In genomic region chr16:90202140-90202539, GRCm38 (mm10) we compare ENCODE assay signal across 20 mouse cellular contexts. TPM values are rescaled to one million over a fixed set of nuclear protein-coding genes. Genes with fewer than 3 reads are reported as not detected.
A peak's percentile ranks its signal among the peaks of the same experiment; 100 is the strongest.
DNase-seq lines count a peak whose midpoint lies in the region; ATAC-seq and TF ChIP-seq lines count a peak whose summit lies in the region.
"Had no signal": no experiment of that assay in that cellular context is flagged by ENCODE, and none has a peak within 500 bp of the region (broad histone marks: within the 10 kb centered on the region; RNA-seq: fewer than 3 reads in every experiment).

No protein-coding gene starts in this region.

- no peak for TF ChIP-seq CTCF in lung, adult 2 months (IDR thresholded peaks at IDR 0.05; ENCODE audit: insufficient read depth, low read length)

- intact Hi-C loops in heart, postnatal 14 days (cut with DNase I): no loop called here

- DNase-seq in heart, postnatal 14 days: no peak
- DNase-seq in lung, adult 2 months: no peak
- no peak for DNase-seq in lung, postnatal 4 days
- no peak for DNase-seq in embryo, embryonic 11 days
- DNase-seq: adrenal gland, postnatal 14 days; cerebellum, adult 11-12 months; cerebellum, postnatal 25 days; forebrain, postnatal 0 days; kidney, adult 2 months; left cerebral cortex, postnatal 4 days had no signal

- no peaks in the 10 kb centered on the region for H3K36me3 ChIP-seq in heart, embryonic 14.5 days (ENCODE audit: control insufficient read depth, insufficient read depth, low read length)
- no peaks in the 10 kb centered on the region for H3K36me3 ChIP-seq in intestine, embryonic 15.5 days
- no peaks in the 10 kb centered on the region for H3K36me3 ChIP-seq in stomach, embryonic 14.5 days (ENCODE audit: control insufficient read depth, insufficient read depth, low read length)
- H3K36me3 ChIP-seq: hindbrain, embryonic 15.5 days; midbrain, embryonic 13.5 days; neural tube, embryonic 15.5 days had no signal

- 41% methylated on average over 19 of the region's 19 CpGs for WGBS in heart, embryonic 14.5 days
- 43% methylated on average over 19 of the region's 19 CpGs for WGBS in lung, adult 2 months
- 59% methylated on average over 19 of the region's 19 CpGs for WGBS in intestine, embryonic 15.5 days
- 52% methylated on average over 19 of the region's 19 CpGs for WGBS in stomach, embryonic 14.5 days

- H3K4me3 ChIP-seq in heart, embryonic 14.5 days (ENCODE audit: control insufficient read depth in 1 of 2, insufficient read depth in 1 of 2, low read depth in 1 of 2, low read length in 2 of 2): peak overlapping the region; percentile 3 to 20; a peak in 3 of 4 replicates
- H3K4me3 ChIP-seq in lung, adult 2 months (replicated peaks; ENCODE audit: extremely low read depth, low read depth, low read length): peak overlapping the region; percentile 6
- H3K4me3 ChIP-seq in intestine, embryonic 15.5 days (replicated peaks): no peak overlapping the region
- no peak overlapping the region for H3K4me3 ChIP-seq in stomach, embryonic 14.5 days (ENCODE audit: low read depth, low read length)
- H3K4me3 ChIP-seq: hindbrain, embryonic 15.5 days; layer of hippocampus, adult 2 months; midbrain, embryonic 13.5 days; myocyte; neural tube, embryonic 15.5 days had no signal

- no peaks in the 10 kb centered on the region for H3K9me3 ChIP-seq in heart, embryonic 14.5 days (ENCODE audit: control insufficient read depth, low read length)
- no peaks in the 10 kb centered on the region for H3K9me3 ChIP-seq in intestine, embryonic 15.5 days
- no peaks in the 10 kb centered on the region for H3K9me3 ChIP-seq in stomach, embryonic 14.5 days (ENCODE audit: control insufficient read depth, low read depth, low read length)
- H3K9me3 ChIP-seq: hindbrain, embryonic 15.5 days; midbrain, embryonic 13.5 days; neural tube, embryonic 15.5 days had no signal

- H3K4me2 ChIP-seq in heart, embryonic 14.5 days (ENCODE audit: low read length): peak overlapping the region; percentile 57
- H3K4me2 ChIP-seq in intestine, embryonic 15.5 days (replicated peaks): peak overlapping the region; percentile 33; the same call in 1 of the 2 replicates
- H3K4me2 ChIP-seq in stomach, embryonic 14.5 days (replicated peaks; ENCODE audit: low read depth, low read length): peak overlapping the region; percentile 16; the same call in 1 of the 2 replicates
- H3K4me2 ChIP-seq: hindbrain, embryonic 15.5 days; midbrain, embryonic 13.5 days; neural tube, embryonic 15.5 days had no signal

- H3K9ac ChIP-seq in heart, embryonic 14.5 days (ENCODE audit: low read length): 0 out of 2 replicates have a peak overlapping the region, but pooled peaks have one; percentile 10
- no peak overlapping the region for H3K9ac ChIP-seq in intestine, embryonic 15.5 days
- no peak overlapping the region for H3K9ac ChIP-seq in stomach, embryonic 14.5 days (replicated peaks; ENCODE audit: low read depth, low read length)
- H3K9ac ChIP-seq: forebrain, postnatal 0 days; hindbrain, embryonic 15.5 days; midbrain, embryonic 13.5 days; neural tube, embryonic 15.5 days had no signal

- H3K27ac ChIP-seq in heart, embryonic 14.5 days (replicated peaks in 1 of 2; ENCODE audit: control insufficient read depth in 1 of 2, insufficient read depth in 1 of 2, low read depth in 2 of 2, low read length in 2 of 2): no peak overlapping the region
- H3K27ac ChIP-seq in intestine, embryonic 15.5 days: no peak overlapping the region
- H3K27ac ChIP-seq in stomach, embryonic 14.5 days (ENCODE audit: low read length): no peak overlapping the region
- H3K27ac ChIP-seq: hindbrain, embryonic 15.5 days; layer of hippocampus, adult 2 months; midbrain, embryonic 13.5 days; neural tube, embryonic 15.5 days had no signal

- ATAC-seq in heart, embryonic 14.5 days (ENCODE audit: insufficient number of reproducible peaks, insufficient read depth, low FRiP score, low read depth): no peak
- no peak for ATAC-seq in intestine, embryonic 15.5 days
- ATAC-seq in stomach, embryonic 14.5 days (ENCODE audit: insufficient number of reproducible peaks, insufficient read depth, low FRiP score, low read depth): no peak
- ATAC-seq: activated CD4-positive, CD25-positive, alpha-beta regulatory T cell, adult 4 months; forebrain, postnatal 0 days; midbrain, embryonic 13.5 days; Patski had no signal

- H3K27me3 ChIP-seq in heart, embryonic 14.5 days (ENCODE audit: control insufficient read depth, insufficient read depth, low read length): no peaks in the 10 kb centered on the region
- H3K27me3 ChIP-seq in intestine, embryonic 15.5 days (replicated peaks): no peaks in the 10 kb centered on the region
- H3K27me3 ChIP-seq in stomach, embryonic 14.5 days (ENCODE audit: control insufficient read depth, insufficient read depth, low read length): no peaks in the 10 kb centered on the region
- H3K27me3 ChIP-seq: hindbrain, embryonic 15.5 days; midbrain, embryonic 13.5 days; neural tube, embryonic 15.5 days had no signal

- H3K4me1 ChIP-seq in heart, embryonic 14.5 days (ENCODE audit: control insufficient read depth in 2 of 2, insufficient read depth in 2 of 2, low read length in 2 of 2): peaks cover 19 to 22% of the 10 kb centered on the region in 2 experiments
- peaks cover 7% of the 10 kb centered on the region for H3K4me1 ChIP-seq in lung, adult 2 months (ENCODE audit: control insufficient read depth, insufficient read depth, low read length)
- peaks cover 16% of the 10 kb centered on the region for H3K4me1 ChIP-seq in intestine, embryonic 15.5 days (replicated peaks)
- H3K4me1 ChIP-seq in stomach, embryonic 14.5 days (ENCODE audit: control insufficient read depth, insufficient read depth, low read length): peaks cover 11% of the 10 kb centered on the region; the same call in 1 of the 2 replicates
- H3K4me1 ChIP-seq: midbrain, embryonic 13.5 days had no signal

- no peak; the same call in 1 of the 2 replicates for TF ChIP-seq POLR2A in lung, adult 2 months (IDR thresholded peaks at IDR 0.05; ENCODE audit: borderline replicate concordance, extremely low read depth, low read depth, low read length)

RNA-seq across cellular contexts. Expression of gene Sod1, which starts 18.4 kb away (rescaled TPM):
- 1,040 and 1,157 TPM in 2 replicates for polyA plus RNA-seq in heart, embryonic 14.5 days (2014; fragmentation: Nextera tagmentation; extraction: Ambion mirVana)
- 100 to 1,000 TPM; 463 to 497 TPM for total RNA-seq in heart, postnatal 14 days (2021)
- polyA plus RNA-seq in lung, adult 2 months (2012; rRNA removed): 547 and 549 TPM in 2 replicates
- 1,265 and 1,398 TPM in 2 replicates for polyA plus RNA-seq in intestine, embryonic 15.5 days (2015; fragmentation: Nextera tagmentation; extraction: Ambion mirVana)
- polyA plus RNA-seq in stomach, embryonic 14.5 days (2014; fragmentation: Nextera tagmentation; extraction: Ambion mirVana): 1,172 and 1,235 TPM in 2 replicates

RNA-seq across cellular contexts. Expression of gene Tiam1, which starts 58.6 kb away (rescaled TPM):
- polyA plus RNA-seq in heart, embryonic 14.5 days (2014; fragmentation: Nextera tagmentation; extraction: Ambion mirVana): 12.0 and 12.6 TPM in 2 replicates
- total RNA-seq in heart, postnatal 14 days (2021): 1 to 10 TPM; 6.1 to 7.6 TPM
- 7.1 and 14.6 TPM in 2 replicates for polyA plus RNA-seq in lung, adult 2 months (2012; rRNA removed)
- polyA plus RNA-seq in intestine, embryonic 15.5 days (2015; fragmentation: Nextera tagmentation; extraction: Ambion mirVana): 12.3 and 12.4 TPM in 2 replicates
- 34.6 and 38.4 TPM in 2 replicates for polyA plus RNA-seq in stomach, embryonic 14.5 days (2014; fragmentation: Nextera tagmentation; extraction: Ambion mirVana)

Comparison
In these comparisons a context has a peak if more than half of its experiments do, and no peak if none do; other contexts are left out.
1. H3K4me3 ChIP-seq: peak in heart, embryonic 14.5 days (2 of 2) and lung, adult 2 months (single experiment); none in intestine, embryonic 15.5 days (single experiment) and stomach, embryonic 14.5 days (single experiment).
2. Peak in every context shown above with its lines, with median percentiles within 50 percentile points of each other: H3K4me2 ChIP-seq.